Mouse (Mus musculus): ENCODE measurements around the gene Syna.
A peak's percentile ranks its signal among the peaks of the same experiment; 100 is the strongest.

Syna gene

DNA sequence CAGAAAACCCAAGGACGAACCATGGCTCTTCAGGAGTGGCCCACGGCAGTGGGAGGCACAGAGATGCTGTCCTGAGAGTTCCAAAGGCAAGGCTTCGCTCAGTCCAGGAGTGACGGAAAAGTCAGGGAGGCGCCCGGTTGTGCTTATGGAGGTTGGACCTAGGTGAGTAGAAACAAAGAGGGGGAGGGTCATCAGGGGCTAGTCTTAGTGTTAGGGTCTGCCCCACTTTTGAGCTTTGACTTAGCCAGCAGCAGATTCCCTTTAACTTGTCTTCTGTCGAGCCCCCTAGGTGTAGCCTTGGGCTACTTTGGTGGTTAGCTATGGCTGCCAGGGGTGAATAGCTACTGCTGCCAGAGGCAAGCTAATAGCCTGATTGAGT lies at the start of gene Syna:
Gene Syna, minus strand, starts transcription at position 101 of the 379 bp plus-strand sequence.
- no peak for DNase-seq (ENCODE audit: low spot score)

DNA sequence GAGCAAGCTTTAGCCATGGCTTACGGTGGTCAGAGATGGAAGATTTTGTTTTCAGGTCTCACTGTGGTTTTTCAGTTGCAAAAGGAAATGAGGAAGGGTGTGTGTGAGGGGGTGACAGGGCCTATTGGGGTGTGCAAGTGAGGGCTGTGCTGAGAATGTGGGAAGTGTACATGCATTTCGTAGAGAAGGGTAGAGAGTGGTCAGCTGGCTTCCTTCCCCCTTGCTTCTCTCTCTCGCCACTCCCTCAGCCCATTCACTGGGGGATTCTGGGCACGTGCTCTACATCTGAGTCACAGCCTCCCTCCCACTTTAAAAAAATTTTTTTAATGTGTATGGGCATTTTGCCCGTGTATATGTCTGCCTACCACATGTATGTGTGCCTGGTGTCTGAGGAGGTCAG lies 47.1 kb upstream of the Syna start:
- DNase-seq (ENCODE audit: low spot score), result no peak

DNA sequence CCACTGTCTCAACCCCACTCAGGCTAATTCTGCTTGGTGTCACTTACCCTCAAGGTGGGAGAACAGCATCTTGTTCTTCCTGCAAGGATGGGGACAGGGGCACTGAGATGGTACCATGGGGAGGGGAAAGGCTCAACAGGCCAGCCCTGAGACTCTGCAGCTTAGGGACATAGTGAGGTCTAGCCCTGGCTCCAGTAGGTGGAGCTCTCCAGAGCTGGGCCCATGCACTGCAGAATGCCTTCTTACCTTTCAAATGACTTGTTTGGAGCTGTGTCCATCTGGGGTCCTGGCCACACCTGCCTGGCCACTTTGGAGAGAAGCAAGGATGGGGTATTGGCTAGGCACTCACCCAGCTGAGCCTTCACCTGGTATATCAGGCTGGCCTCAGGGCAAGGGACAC lies 46.3 kb upstream of the Syna start:
- no peak for DNase-seq (ENCODE audit: low spot score)

DNA sequence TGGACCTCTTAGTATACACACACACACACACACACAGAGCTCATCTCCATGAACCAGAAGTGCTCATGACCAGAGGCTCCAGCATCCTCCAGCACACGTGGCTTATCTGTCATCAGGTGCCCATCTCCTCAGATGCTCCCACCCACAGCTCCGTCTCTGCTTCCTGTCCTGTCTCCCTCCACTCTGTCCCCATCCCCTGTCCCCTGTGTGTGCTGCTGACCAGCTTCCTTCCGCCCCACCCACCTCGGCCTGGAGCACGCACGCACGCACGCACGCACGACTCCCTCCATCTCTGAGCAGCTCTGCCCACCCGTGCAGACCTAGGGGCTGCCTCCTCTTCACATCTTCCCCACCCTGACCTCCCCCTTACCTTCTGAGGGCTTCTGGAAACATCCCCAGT lies 44.4 kb upstream of the Syna start:
- DNase-seq (ENCODE audit: low spot score), result no peak

DNA sequence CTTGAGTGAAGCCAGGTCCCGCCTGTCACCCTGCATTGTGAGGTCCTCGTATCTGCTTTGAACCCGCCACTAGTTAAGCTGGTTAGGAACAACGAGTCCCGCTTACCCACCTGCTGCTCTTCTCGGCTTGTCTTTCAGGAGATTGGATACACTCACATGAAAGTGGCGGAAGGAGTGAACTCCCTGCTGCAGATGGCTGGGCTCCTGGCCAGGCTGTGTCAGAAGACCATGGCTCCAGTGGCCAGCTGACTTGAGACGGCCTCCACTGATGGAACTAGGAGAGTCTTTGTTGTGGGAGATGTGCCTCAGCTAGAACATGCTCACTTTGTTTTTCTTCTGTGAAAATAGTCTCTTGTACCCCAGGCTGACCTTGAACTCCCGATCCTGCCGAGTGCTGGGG lies 37.7 kb upstream of the Syna start:
- DNase-seq (ENCODE audit: low spot score), result no peak

DNA sequence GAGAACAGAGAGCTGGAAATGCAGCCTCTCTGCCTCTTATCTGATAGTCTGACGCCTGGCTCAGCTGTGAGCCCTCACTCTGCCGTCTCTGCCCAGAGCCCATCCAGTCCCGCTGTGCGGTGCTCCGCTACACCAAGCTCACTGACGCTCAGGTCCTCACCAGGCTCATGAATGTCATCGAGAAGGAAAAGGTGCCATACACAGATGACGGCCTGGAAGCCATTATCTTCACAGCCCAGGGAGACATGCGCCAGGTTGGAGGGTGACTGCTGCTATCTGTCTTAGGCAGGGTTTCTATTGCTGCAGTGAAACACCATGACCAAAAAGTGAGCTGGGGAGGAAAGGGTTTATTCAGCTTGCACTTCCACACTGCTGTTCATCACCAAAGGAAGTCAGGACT lies 33.1 kb upstream of the Syna start:
- no peak for DNase-seq (ENCODE audit: low spot score)

DNA sequence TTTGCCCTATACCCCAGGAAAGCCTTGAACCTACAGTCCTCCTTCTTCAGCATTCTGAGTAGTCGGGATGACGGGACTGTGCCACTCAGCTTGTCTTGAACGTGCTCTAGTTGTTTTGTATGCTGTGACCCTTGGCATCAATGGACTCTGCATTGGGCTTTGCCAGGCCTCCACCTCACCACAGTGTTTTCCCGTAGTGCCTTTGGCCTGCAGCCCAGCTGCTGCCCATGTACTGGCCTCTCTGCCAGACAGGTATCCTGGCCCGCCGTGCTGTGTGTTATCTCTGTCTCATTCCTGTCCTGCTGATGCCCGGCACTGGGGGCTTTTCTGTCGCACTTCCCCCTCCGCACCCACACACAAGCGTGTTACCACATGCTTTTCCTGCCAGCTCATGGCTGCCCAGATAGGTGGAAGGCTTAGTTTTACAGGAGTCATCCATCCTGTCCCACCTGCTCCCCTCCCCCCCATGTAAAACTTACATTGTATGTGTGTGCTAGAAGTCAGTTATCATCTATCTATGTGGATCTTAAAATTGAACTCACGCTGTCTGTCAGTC lies 32.1 kb upstream of the Syna start:
- DNase-seq (ENCODE audit: low spot score), result no peak

DNA sequence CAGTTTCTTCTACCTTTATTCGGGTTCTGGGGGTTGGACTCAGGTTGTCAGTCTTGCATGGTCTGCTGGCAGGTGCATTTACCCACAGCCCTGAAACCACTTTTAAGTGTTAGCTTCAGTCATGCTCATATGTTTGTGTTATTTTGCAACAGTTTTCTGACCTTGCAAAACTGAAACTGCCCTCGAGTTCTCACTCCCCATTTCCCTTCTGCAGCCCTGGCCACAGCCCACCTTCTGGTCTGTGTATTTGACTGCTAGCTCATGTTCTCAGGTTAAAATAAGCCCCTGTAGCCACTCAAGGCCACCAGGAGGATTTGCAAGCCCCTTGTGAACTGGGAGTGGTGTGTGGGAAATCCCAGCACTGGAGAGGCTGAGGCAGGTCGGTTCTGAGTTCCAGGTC lies 29.9 kb upstream of the Syna start:
- DNase-seq (ENCODE audit: low spot score), result no peak

DNA sequence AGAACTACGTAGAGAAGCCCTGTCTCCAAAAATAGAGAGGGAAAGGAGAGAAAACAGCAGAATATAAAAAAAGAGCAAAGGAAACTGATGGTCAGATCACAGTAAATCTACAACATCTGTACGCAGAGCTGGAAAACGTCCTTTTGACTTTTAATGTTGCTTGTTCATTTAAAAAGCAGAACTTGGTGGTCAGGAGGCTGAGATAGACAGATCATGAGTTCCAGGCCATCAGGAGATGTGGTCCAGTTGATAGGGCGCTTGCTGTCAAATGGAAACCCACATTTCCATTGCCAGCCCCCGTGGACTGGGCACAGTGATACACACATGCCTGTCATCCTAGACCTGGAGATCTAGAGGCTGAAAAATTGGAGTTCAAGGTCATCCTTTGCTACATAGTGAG lies 24.8 kb upstream of the Syna start:
- no peak for DNase-seq (ENCODE audit: low spot score)

DNA sequence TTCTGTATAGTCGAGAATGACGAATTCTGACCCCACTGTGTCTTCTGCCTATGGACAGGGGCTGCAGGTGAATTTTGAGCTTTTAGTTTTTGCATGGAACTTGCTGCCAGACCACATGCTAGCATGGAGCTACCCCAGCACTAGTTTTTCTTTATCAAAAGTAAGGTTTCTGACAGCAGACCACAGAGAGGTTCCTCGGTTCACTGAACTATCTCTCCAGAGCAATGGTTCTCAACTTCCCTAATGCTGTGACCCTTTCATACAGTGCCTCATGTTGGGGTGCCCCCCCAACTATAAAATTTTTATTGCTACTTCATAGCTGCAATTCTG lies 23.9 kb upstream of the Syna start:
- no peak for DNase-seq (ENCODE audit: low spot score)

DNA sequence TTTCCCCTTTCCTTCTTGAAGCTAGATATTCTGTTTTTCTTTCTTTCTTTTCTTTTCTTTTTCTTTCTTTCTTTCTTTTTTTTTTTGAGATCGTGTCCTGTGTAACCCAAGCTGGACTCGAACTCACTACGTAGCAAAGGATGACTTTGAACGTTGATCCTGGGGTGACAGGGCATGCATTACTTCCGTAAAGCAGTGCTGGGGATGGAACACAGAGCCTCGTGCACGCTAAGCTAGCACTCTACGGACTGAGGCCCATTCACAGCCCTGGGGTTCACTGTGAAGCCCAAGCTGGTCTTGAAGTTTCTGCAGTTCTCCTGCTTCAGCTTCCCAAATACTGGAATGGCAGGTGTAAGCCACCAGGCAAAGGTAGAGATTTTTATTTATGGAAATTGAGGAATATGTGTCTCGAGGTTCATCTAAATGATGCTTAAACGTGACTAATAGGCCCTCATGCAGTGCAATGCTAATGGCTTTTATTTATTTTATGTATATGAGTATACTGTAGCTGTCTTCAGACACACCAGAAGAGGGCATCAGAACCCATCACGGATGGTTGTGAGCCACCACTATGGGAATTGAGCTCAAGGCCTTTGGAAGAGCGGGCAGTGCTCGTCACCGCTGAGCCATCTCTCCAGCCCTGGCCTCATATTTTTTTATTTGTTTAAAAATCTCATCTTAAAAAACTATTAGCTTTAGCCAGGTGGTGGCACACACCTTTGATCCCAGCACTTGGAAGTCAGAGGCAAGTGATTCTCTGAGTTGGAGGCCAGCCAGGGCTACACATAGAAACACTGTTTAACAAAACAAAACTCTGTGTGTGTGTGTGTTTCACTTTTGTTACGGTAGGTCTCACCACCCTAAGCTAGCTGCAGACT lies 23.3 kb upstream of the Syna start:
- DNase-seq (ENCODE audit: low spot score), result no peak

DNA sequence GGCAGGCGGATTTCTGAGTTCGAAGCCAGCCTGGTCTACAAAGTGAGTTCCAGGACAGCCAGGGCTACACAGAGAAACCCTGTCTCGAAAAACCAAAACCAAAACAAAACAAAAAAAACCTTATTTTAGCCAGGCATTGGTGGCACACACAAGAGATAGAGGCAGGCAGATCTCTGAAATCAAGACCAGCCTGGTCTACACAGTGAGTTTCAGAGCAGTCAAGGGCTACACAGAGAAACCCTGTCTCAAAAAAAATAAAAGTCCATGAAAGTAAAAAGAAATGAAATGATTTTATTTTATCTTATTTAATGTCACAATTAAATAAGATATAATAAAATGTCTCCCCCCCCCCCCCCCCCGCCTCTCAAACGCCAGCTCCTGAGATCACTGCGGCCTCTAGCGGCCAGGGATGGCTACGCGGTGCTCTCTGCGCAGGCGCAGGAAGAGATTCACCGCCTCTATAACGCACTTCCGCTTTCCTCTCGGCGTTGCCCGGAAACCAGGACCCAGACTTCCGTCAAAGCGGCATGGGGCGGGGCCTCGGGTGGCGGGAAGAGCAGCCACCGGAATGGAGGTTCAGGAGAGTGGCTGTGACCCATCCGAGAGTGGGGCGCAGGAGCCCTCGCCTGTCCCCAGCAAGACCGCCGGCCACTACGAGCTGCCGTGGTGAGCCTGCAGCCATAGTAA lies 22.4 kb upstream of the Syna start:
- DNase-seq (ENCODE audit: low spot score), result peak; percentile 99

DNA sequence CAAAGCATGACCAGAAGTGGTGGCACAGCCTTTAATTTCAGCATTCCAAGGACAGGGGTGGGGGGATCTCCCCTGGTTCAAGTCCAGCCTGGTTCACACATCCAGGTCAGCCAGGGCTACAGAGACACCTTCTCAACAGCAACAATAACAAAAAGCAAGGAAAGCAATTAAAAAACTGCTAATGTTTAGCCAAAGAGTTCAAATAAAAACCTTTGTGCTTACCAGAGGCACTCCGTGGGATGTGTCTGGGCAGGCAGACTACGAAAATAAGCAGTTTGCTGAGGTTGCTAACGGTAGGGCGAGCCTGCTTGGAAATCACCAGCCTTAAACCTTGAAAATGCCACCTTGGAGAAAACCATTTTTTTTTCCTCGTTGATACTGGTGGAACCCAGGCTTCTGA lies 21.2 kb upstream of the Syna start, which contains the start of gene Rfc2:
Gene Rfc2, plus strand, starts transcription at position 221 of the 400 bp plus-strand sequence.
- no peak for DNase-seq (ENCODE audit: low spot score)

DNA sequence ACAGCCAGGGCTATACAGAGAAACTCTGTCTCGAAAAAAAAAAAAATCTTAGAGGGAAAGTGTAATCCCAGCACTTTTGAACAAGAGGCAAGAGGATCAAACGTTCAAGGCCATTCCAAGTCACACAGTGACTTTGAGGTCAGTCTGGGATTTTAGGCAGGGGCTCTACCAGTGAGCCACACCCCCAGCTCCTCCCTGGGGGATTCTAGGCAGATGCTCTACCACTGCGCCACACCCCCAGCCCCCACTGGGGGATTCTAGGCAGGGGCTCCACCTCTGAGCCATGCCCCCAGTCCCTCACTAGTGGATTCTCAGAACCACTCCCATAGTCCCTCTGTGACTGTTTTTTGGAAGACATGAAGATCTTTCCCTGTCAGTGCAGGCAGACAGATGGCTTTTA lies 19.2 kb upstream of the Syna start:
- no peak for DNase-seq (ENCODE audit: low spot score)

DNA sequence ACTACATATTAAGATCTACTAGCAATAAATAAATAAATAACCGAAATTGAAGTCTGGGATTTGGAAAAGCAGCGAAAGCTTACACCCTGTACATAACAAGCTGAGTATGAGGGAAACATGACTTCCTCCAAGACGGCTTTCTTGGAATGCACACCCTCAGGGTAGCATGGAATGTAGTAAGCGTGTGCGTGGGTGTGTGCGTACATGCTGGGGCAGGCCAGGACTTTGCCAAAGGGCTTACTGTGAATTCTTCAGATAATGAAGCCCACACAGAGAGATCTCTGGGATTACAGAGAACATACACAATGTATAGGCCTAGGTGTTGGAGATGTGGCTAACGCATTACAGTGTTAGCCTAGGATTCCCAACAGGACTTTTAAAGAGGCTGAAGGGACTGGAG lies 17.6 kb upstream of the Syna start:
- DNase-seq (ENCODE audit: low spot score), result no peak

DNA sequence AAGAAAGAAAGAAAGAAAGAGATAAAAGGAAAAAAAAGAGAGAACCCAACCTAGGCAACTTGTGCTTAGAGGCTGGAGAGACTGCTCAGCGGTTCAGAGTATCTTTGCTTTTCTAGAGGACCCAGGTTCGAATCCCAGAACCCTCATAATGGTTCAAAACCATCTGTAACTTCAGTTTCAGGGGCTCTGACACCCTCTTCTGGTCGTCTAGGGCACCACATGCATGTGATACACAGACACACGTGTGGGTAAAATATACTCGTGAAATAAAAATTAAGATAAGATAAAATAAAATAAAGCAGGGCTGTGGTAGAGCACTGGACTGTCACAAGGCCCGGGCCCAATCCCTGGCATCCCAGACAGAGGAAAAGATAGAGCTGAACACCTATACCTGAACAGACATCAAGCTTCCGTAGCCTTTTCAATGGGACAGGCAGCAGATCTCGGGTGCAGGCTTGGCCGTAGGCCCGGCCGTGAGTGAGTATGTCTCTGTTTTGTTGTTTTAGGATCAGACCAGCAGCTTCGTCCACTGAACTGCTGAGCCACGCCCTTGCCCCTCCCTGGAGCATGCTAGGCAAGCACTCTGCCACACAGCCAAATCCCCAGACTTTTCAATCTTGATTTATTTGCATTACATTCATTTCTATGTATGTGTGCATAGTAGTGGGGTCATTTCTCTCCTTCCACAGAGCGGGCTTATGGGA lies 16.7 kb upstream of the Syna start:
- DNase-seq (ENCODE audit: low spot score), result no peak

DNA sequence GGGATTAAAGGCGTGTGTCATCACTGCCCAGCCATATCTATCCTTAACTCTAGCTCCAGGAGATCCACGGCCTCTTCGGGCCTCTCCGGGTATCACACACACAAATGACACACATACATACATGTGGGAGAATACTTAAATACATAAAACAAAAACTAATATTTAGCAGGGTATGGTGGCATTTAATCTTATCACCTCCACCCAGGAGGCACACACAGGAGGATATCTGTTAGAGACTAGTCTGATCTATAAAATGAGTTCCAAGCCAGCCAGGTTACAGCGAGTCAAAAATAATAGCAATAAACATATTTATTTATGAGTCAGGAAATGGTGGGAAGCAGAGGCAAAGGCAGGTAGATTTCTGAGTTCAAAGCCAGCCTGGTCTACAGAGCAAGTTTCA lies 15.9 kb upstream of the Syna start:
- no peak for DNase-seq (ENCODE audit: low spot score)

DNA sequence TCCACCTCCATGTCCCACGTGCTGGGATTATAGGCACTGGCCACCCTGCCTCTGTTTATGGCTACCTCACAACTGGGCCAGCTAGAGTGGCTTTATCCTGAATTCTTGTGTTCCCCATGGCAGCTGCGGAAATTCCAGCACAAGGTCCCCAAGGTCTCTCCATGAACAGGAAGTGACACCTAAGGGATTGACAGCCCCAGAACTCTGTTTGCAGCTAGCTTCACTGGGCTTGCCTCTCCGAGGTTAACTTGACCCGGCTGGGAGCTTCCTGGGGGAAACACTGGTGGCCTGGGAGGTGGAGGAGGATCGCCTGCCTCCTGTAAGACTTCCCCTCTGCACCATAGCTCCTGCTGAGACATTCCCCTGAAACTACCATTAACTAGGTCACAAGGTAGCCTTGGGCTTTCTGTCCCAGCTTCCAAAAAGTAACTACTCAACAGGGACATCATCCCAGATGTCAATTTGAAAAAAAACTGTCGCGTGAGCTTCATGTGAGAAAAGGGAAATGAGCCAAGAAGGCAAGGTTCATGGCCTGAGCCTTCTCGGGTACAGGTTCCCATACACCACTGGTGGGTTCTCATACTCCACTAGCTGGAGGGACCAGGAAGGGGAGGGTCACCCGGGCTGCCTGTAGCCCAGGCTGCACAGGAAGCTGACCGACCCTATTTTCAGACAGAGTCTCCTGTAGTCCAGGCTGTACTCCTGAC lies 12.7 kb upstream of the Syna start:
- DNase-seq (ENCODE audit: low spot score), result no peak

DNA sequence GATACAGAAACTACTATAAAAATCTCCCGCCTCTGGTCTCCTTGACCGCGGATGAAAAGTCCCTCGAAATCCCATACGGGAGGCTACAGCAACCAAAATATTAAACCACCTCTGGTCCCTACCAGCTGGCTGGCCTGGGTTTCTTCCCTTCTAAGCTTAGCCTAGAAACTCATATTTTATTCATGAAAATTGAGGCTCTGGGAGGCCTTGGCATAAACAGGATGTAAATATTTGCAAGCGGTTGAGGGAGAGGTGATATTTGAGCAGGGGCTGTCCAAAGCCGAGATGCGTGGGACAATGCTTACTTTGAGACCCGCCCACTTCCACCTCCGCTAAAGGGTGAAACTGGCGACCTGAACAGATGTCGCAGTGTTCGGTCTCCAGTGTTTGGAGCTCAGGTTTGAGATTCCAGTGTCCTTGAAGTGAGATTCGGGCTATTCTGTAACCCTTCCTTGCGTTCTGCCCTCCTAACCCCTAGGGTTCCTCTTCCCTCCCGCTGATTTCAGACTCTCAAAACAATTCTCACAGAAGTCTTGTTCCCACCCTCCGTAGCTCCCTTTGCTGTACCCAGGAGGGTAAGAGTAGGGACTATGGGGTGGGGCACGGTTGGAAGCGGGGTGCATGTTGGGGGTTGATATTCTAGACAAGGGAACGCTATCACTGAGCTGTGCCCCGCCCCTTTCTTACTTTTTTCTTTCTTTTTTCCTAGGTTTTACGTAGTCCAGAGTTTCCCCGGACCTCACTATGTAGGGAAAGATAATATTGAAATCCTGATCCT lies 11.9 kb upstream of the Syna start:
- peak; percentile 91 for DNase-seq (ENCODE audit: low spot score)

DNA sequence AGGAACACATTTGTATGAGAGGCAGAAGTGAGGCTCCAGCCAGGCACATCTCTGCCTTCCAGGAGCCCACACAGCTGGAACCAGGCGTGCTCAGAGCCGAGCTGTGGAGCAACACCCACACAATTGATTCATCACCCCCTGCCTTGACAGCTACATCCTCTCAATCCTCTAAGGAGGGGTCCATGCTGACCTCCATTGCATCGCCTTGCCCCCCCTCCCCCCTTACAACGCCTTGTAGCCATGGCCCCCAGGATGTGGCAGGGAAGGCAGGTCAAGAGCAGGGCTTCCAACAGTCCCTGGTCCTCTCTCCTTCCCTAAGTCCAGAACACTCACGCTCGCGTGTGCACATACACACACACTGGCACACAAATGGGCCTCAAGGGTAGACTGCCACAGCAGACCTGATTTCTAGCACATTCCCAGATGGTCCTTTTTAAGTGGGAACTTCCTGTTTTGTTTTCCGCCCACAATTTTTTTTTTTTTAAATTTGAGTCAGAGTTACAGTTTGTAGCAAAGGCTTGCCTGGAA lies 9.1 kb upstream of the Syna start:
- peak; percentile 73 for DNase-seq (ENCODE audit: low spot score)

DNA sequence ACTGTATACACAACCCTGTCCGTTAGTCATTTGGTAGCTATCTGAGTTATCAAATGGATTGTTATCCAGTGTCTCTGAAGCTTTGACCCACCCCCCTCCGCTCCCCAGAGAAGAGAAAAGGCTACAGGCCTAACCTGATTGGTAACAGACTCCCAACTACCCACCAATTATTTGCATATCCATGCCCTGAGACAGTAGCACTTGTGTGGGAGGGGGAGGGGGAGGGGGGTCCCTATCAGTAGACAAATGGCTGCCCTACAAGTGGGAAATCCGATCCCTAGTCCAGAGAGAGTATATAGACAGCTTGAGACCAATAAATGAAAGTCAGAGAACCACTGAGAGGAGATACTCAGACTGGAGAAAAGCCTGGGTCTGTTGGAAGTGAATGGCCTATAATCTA lies 8.1 kb upstream of the Syna start:
- no peak for DNase-seq (ENCODE audit: low spot score)

Measured in MN1 (cell line).